Mouse (Mus musculus) erythroid progenitor cell, adult 5-6 weeks (primary cell): ENCODE measurements around the gene Krt4. TPM values are rescaled to one million over a fixed set of nuclear protein-coding genes. Genes with fewer than 3 reads are reported as not detected.

Experiments used
- ATAC-seq: replicated peaks from 2 replicates; pipeline ENCODE4 v1.8.0; 2016; ENCODE audit warnings: moderate number of reproducible peaks, mild to moderate bottlenecking, moderate TSS enrichment, inconsistent platforms; ENCODE audit not compliant: poor library complexity, low FRiP score, severe bottlenecking
- total RNA-seq, 2 experiments: library from RNA; stranded (forward) in 1 of 2; stranded (reverse) in 1 of 2; fragments of 150-400 nt in 1 of 2; fragments of 186-747, 209-891 nt in 1 of 2; gene quantifications; 2 replicates each; pipeline versions ENCODE4 v1.2.3 to v1.2.4; 2015 to 2017; ENCODE audit warnings: low replicate concordance in 2 of 2

Gene Krt4
- total RNA-seq, 2 experiments from 2014 or later = not detected

DNA sequence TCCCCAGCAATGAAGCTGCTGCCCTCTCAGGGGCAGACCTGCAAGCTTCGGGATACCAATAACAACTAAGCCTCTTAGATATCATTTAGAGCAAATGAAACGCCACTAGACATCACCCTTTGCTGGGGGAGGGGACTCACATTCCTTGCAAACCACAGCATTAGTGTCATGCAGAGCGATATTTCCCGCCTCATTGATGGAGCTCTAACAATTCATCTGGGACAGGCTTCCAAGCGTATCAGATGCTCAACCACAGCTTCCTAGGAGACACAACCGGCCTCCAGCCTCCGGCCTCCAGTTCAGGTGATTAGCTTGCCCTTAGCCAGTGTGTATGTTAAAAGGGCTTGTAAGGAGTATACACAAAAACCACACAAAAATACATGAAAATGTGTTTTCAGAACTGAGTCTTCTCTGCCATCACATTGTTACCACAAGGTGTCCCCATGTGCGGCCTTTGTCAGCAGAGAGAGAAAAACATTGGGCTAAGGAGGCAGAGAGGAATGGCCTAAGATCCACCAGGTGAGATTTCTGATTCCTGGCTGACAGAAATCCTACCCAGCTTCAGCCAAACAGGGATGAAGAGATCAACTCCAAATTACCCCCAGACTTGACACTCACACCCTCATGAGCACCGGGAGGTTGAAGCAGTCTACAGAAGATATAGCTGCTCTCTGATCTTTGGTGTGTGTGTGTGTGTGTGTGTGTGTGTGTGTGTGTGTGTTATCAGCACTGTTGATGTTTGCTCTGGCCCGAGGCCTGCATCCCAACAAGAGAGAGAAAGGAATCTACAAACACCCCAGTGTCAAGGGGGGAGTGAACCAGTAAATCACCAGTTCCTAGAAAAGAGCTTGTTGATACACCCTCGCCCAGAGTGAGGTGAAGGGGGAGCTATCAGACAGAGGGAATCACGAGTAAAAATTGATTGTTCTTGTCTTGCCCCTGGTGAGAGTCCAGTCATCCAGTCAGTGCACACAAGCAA, 22.1 kb downstream of the Krt4 start:
- ATAC-seq = no peak

DNA sequence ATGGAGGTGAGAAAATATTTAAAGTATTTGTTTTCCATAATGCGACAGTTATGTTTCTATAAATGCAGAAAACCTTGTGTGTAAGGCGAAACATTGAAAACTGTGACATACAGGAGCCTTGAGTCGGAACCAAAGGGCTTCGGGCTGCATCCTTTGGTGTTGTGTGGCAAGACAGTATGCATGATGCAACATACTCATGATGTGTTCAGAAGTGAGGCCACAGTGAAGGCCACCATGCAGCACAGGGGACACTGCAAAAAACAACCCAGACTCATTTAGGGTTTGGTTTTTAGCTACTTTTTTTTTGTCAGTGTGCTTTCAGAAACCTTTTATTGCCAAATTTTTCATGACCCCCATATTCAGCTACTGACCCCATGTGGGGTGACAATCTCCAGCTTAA, 29.3 kb downstream of the Krt4 start:
- ATAC-seq = no peak

GRCm38 (mm10) chr15:101892820-101893219, 31.7 kb downstream of the Krt4 start, which contains the start of gene Krt76:
Gene Krt76 (minus strand): TSS chr15:101892920.
- ATAC-seq = no peak

DNA sequence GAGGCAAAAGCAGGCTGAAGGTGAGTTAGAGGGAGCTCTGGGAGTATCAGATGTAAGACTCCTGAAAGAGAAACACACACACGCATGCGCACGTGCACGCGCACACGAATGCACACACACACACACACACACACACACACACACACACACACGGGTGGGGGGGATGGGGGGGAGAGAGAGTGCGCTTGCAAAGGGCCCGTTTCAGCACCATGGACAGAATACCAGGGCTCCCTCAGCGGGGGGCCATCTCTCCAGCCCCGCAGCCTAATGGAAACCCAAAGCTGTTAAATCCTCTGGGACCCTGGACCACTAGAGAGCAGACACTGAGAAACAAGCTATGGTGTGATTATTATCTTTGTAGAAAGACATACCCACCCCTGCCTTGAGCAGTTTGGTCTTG, 44.8 kb downstream of the Krt4 start:
- ATAC-seq = no peak

DNA sequence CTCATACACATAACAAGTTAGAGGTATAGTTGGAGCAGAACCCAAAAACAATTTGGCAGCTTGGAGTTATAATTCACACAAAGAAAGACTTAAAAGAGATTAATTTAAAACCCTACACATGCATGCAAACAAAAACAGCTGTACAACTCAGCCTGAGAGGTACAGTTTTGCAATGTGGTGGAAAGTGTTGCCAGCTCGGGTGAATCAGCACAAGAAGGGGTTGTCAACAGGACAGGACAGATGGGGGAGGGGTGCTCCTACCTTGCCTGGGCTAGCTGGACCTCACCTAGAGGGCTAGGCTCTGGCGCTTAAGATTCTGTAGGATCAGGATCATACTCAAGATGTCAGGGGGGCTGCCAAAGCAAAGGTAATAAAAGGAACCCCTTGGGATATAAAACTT, 46.5 kb downstream of the Krt4 start:
- ATAC-seq = no peak

DNA sequence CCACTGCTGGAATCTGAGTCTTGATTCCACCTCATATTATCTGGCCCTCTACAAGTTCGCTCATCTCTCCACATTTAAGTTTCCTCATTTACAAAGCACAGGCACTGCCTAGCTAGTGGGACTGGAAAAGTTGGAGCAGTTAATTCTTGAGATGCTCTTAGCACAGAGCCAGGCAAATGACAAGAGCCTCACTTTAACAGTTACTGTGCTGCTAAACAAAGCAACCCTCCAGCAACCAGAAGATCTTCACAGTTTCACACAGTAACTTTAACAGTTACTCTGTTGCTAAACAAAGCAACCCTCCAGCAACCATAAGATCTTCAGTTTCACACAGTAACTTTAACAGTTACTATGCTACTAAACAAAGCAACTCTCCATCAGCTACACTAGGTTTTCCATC, 50.2 kb downstream of the Krt4 start:
- no peak for ATAC-seq

DNA sequence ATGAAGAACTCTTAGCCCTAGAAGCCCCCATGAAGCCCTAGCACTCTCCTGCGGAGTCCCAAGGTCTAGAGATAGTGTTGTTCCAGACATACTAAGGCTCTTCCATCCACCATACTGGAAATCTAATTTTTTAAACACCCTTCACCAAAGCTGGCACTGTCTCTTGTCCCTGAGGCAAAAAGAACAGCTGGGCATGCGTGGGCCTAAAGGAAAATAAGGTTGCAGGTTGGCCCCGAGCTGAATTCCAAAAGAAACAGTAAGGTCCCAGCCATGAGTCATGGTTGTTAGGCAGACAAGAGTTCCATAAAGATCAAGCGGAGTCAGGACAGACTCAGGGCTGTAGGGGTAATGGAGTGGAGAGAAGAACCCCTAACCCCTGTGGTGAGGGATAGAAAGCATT, 51.3 kb downstream of the Krt4 start:
- no peak for ATAC-seq

GRCm38 (mm10) chr15:101869431-101869830, 55.1 kb downstream of the Krt4 start, which contains the start of gene Krt77:
Gene Krt77 (minus strand): TSS chr15:101869705.
- no peak for ATAC-seq

Other genes with a start within 250 kb of the Krt4 start
- not detected in 2 replicates for gene Krt6b, start 244.4 kb downstream of the Krt4 start, total RNA-seq (2015; ENCODE audit: low replicate concordance)
- not detected in 2 replicates for gene Krt6b, start 244.4 kb downstream of the Krt4 start, total RNA-seq (2017; ENCODE audit: low replicate concordance)
- not detected in 2 replicates for gene Krt6a, start 230.4 kb downstream of the Krt4 start, total RNA-seq (2015; ENCODE audit: low replicate concordance)
- not detected in 2 replicates for gene Krt6a, start 230.4 kb downstream of the Krt4 start, total RNA-seq (2017; ENCODE audit: low replicate concordance)
- gene Krt5, start 211.8 kb downstream of the Krt4 start, total RNA-seq (2015; ENCODE audit: low replicate concordance) = not detected in 2 replicates
- not detected in 2 replicates for gene Krt5, start 211.8 kb downstream of the Krt4 start, total RNA-seq (2017; ENCODE audit: low replicate concordance)
- gene Krt71, start 181.6 kb downstream of the Krt4 start, total RNA-seq (2015; ENCODE audit: low replicate concordance) = not detected in 2 replicates
- not detected in 2 replicates for gene Krt71, start 181.6 kb downstream of the Krt4 start, total RNA-seq (2017; ENCODE audit: low replicate concordance)
- not detected in 2 replicates for gene Krt72, start 138.3 kb downstream of the Krt4 start, total RNA-seq (2015; ENCODE audit: low replicate concordance)
- gene Krt72, start 138.3 kb downstream of the Krt4 start, total RNA-seq (2017; ENCODE audit: low replicate concordance) = not detected in 2 replicates
- not detected in 2 replicates for gene Krt73, start 122.4 kb downstream of the Krt4 start, total RNA-seq (2015; ENCODE audit: low replicate concordance)
- not detected in 2 replicates for gene Krt73, start 122.4 kb downstream of the Krt4 start, total RNA-seq (2017; ENCODE audit: low replicate concordance)
- gene Krt2, start 106.6 kb downstream of the Krt4 start, total RNA-seq (2015; ENCODE audit: low replicate concordance) = not detected in 2 replicates
- gene Krt2, start 106.6 kb downstream of the Krt4 start, total RNA-seq (2017; ENCODE audit: low replicate concordance) = not detected in 2 replicates
- gene Krt1, start 73.9 kb downstream of the Krt4 start, total RNA-seq (2015; ENCODE audit: low replicate concordance) = not detected in 2 replicates
- not detected in 2 replicates for gene Krt1, start 73.9 kb downstream of the Krt4 start, total RNA-seq (2017; ENCODE audit: low replicate concordance)
- not detected in 2 replicates for gene Krt77, start 55.0 kb downstream of the Krt4 start, total RNA-seq (2015; ENCODE audit: low replicate concordance)
- not detected in 2 replicates for gene Krt77, start 55.0 kb downstream of the Krt4 start, total RNA-seq (2017; ENCODE audit: low replicate concordance)
- not detected in 2 replicates for gene Krt76, start 31.8 kb downstream of the Krt4 start, total RNA-seq (2015; ENCODE audit: low replicate concordance)
- not detected in 2 replicates for gene Krt76, start 31.8 kb downstream of the Krt4 start, total RNA-seq (2017; ENCODE audit: low replicate concordance)
- not detected in 2 replicates for gene Krt79, start 15.6 kb upstream of the Krt4 start, total RNA-seq (2015; ENCODE audit: low replicate concordance)
- not detected in 2 replicates for gene Krt79, start 15.6 kb upstream of the Krt4 start, total RNA-seq (2017; ENCODE audit: low replicate concordance)
- gene Krt78, start 29.6 kb upstream of the Krt4 start, total RNA-seq (2015; ENCODE audit: low replicate concordance) = not detected in 2 replicates
- gene Krt78, start 29.6 kb upstream of the Krt4 start, total RNA-seq (2017; ENCODE audit: low replicate concordance) = not detected in 2 replicates
- gene Krt8, start 79.7 kb upstream of the Krt4 start, total RNA-seq (2015; ENCODE audit: low replicate concordance) = not detected in 2 replicates
- gene Krt8, start 79.7 kb upstream of the Krt4 start, total RNA-seq (2017; ENCODE audit: low replicate concordance) = not detected in 2 replicates
- 1.7 TPM in 1 of 2 replicates, not detected in the other for gene Krt18, start 103.4 kb upstream of the Krt4 start, total RNA-seq (2015; ENCODE audit: low replicate concordance)
- 0.26 TPM in 1 of 2 replicates, not detected in the other for gene Krt18, start 103.4 kb upstream of the Krt4 start, total RNA-seq (2017; ENCODE audit: low replicate concordance)
- 34.2 and 49.9 TPM in 2 replicates for gene Eif4b, start 149.0 kb upstream of the Krt4 start, total RNA-seq (2015; ENCODE audit: low replicate concordance)
- gene Eif4b, start 149.0 kb upstream of the Krt4 start, total RNA-seq (2017; ENCODE audit: low replicate concordance) = 89.8 and 92.8 TPM in 2 replicates
- gene Tns2, start 175.7 kb upstream of the Krt4 start, total RNA-seq (2015; ENCODE audit: low replicate concordance) = 0.36 TPM in 1 of 2 replicates, not detected in the other
- gene Tns2, start 175.7 kb upstream of the Krt4 start, total RNA-seq (2017; ENCODE audit: low replicate concordance) = not detected in 2 replicates
- 2.5 and 5.4 TPM in 2 replicates for gene Spryd3, start 211.5 kb upstream of the Krt4 start, total RNA-seq (2015; ENCODE audit: low replicate concordance)
- gene Spryd3, start 211.5 kb upstream of the Krt4 start, total RNA-seq (2017; ENCODE audit: low replicate concordance) = 2.3 and 16.0 TPM in 2 replicates
- not detected in 2 replicates for gene Igfbp6, start 219.6 kb upstream of the Krt4 start, total RNA-seq (2015; ENCODE audit: low replicate concordance)
- gene Igfbp6, start 219.6 kb upstream of the Krt4 start, total RNA-seq (2017; ENCODE audit: low replicate concordance) = not detected in 2 replicates
- gene Soat2, start 225.8 kb upstream of the Krt4 start, total RNA-seq (2015; ENCODE audit: low replicate concordance) = 1.1 and 5.0 TPM in 2 replicates
- gene Soat2, start 225.8 kb upstream of the Krt4 start, total RNA-seq (2017; ENCODE audit: low replicate concordance) = 1.0 and 1.7 TPM in 2 replicates